In the genomic region with DNA sequence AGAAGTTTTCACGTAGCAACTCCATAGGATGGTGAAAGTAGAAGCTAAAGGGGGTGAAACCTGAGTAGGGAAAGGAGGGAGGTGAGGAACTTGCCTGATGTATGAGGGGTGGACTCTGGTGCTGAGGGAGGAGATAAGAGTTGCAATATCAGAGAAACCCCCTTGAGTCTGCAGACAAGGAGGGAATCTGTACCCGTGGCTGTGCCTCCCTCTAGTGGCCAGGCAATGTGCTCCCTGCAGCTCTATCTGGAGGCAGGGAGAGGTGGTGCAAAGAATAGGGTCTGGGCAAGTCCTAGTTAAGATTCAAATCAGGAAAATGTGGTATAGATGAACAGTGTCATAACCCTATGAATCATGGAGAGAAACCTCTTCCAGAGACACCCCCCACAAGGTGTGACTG, we compare ENCODE assay signal across 8 mouse cellular contexts.
DNase-seq lines count a peak whose midpoint lies in the region; ATAC-seq lines count a peak whose summit lies in the region.

No protein-coding gene starts in this region.

- peak; percentile 66; the same call in 1 of the 2 replicates for ATAC-seq in neural tube, embryonic 12.5 days (ENCODE audit: low FRiP score, low read depth)

- no peaks in the 10 kb centered on the region for H3K9me3 ChIP-seq in neural tube, embryonic 12.5 days
- H3K9me3 ChIP-seq in embryonic facial prominence, embryonic 10.5 days: peaks cover 3% of the 10 kb centered on the region; the same call in 1 of the 2 replicates

- no peaks in the 10 kb centered on the region for H3K36me3 ChIP-seq in neural tube, embryonic 12.5 days
- no peaks in the 10 kb centered on the region for H3K36me3 ChIP-seq in embryonic facial prominence, embryonic 10.5 days (replicated peaks)

- no peaks in the 10 kb centered on the region for H3K4me1 ChIP-seq in neural tube, embryonic 12.5 days
- H3K4me1 ChIP-seq in embryonic facial prominence, embryonic 10.5 days: peaks cover 7% of the 10 kb centered on the region; the same call in 1 of the 2 replicates

- H3K4me3 ChIP-seq in neural tube, embryonic 12.5 days: no peak overlapping the region
- H3K4me3 ChIP-seq in embryonic facial prominence, embryonic 10.5 days: no peak overlapping the region

- WGBS in neural tube, embryonic 12.5 days: 46% methylated on average over 2 of the region's 2 CpGs
- 42% methylated on average over 2 of the region's 2 CpGs for WGBS in embryonic facial prominence, embryonic 10.5 days

- H3K9ac ChIP-seq in neural tube, embryonic 12.5 days: no peak overlapping the region

- no peak for DNase-seq in neural tube, embryonic 10.5 days (ENCODE audit: extremely low spot score, low spot score)
- DNase-seq in adipocyte (ENCODE audit: low spot score): peak; percentile 49
- DNase-seq in embryonic facial prominence, embryonic 10.5 days (ENCODE audit: low spot score): peak; percentile 52
- peak; percentile 21 for DNase-seq in kidney, adult 9 months
- DNase-seq in lung, adult 18-20 months: peak; percentile 4 to 12
- peak; percentile 43 to 70 for DNase-seq in right cerebral cortex, postnatal 10 days (ENCODE audit: low spot score in 2 of 2)
- DNase-seq in spleen, adult 12 weeks (ENCODE audit: low spot score): no peak

- H3K27me3 ChIP-seq in neural tube, embryonic 12.5 days (replicated peaks): no peaks in the 10 kb centered on the region
- no peaks in the 10 kb centered on the region for H3K27me3 ChIP-seq in embryonic facial prominence, embryonic 10.5 days (replicated peaks; ENCODE audit: low read depth, poor library complexity, severe bottlenecking)

- H3K4me2 ChIP-seq in neural tube, embryonic 12.5 days (replicated peaks): no peak overlapping the region

- H3K27ac ChIP-seq in neural tube, embryonic 12.5 days: no peak overlapping the region
- H3K27ac ChIP-seq in embryonic facial prominence, embryonic 10.5 days (replicated peaks): no peak overlapping the region

Comparison
In these comparisons a context has a peak if more than half of its experiments do, and no peak if none do; other contexts are left out.
1. DNase-seq: peak in adipocyte (single experiment), embryonic facial prominence, embryonic 10.5 days (single experiment), kidney, adult 9 months (single experiment), lung, adult 18-20 months (2 of 2) and right cerebral cortex, postnatal 10 days (2 of 2); none in neural tube, embryonic 10.5 days (single experiment) and spleen, adult 12 weeks (single experiment).